Mouse (Mus musculus): Measurements from ENCODE around the gene Tspear.

Gene Tspear

GRCm38 (mm10) chr10:77882553-77882952 lies 196.2 kb downstream of the Tspear start:
- DNase-seq, result no peak

- no peak for DNase-seq
These were observed 199.8 kb downstream of the Tspear start for GRCm38 (mm10) chr10:77886007-77886747.

GRCm38 (mm10) chr10:77890987-77891565 lies 204.7 kb downstream of the Tspear start:
- peak; percentile 10 to 15 for DNase-seq

DNA sequence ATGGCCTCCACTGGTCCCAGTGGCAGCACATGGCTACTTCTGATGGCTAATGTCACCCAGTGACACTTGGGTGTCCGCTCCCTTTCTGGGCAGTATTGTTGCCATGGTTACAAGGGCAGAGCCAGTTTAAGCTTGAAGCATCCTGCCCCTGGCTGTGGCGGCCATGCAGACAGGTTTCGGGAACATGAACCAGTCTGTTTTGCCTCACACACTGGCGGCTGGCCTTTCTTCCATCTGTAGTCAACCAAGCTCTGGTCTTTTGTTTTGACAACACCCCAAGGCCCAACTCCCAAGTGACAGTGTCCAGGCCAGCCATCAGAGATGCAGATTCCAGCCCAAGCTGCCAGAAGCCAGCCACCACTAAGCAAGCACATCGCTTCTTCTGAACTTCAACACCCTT lies 209.2 kb downstream of the Tspear start:
- no peak for DNase-seq

DNA sequence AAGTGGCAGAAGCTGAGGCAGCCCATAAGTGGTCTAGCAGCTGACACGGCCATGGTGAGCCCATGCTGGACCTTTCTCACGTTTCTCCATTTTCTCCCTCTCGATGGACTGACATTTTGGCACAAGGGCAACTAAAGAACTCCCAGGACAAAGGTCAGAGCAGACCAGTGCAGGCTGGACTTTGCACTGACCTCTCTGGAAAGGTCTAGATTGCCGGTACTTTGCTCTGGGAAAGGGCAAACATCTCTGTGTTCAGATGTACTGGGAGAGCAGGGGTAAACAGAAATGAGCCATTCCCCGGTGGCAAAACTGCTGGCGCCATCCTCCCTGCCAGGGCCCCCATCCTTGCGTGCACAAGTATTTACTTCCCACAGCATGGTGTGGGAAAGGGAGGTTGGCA lies 213.8 kb downstream of the Tspear start:
- no peak for DNase-seq

DNA sequence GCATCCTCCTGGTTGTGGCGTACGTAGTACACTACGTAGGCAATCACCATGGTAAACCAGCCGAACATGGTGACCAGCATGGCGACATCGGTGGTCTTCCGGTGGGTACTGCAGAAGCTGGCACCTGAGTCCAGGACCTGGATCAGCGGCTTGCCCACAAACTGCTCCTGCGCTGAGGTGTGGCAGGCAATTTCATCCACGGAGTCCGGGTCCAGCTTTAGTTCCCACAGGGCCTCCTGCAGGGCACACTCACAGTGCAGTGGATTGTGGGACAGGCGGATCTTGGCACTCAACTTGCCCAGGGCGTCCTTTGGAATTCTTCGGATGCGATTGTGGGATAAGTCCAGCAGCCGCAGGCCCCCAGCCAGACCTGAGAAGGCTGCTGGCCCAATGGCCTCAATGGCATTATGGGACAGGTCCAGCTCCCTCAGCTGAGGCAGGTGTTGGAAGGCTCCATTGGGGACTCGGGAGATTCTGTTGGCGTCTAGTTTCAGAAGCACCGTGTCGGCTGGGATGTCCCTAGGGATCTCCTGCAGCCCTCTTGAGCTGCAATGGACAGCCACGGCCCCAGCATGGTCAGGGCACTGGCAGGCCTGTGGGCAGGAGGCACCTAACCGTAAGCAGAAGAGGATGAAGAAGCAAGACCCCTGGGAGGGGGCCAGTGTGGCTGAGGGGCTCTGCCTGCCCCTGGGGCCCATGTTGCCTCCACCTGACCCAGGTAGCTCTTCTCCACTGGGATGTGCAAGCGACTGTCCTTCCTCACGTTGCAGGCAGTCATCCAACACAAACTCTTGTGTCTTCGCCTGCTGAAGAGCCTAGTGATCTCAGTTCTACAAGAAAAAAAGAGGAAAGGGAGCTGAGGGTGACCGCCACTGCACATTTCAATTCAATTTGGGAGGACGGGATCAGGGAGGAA lies 214.8 kb downstream of the Tspear start:
- DNase-seq, result no peak

DNA sequence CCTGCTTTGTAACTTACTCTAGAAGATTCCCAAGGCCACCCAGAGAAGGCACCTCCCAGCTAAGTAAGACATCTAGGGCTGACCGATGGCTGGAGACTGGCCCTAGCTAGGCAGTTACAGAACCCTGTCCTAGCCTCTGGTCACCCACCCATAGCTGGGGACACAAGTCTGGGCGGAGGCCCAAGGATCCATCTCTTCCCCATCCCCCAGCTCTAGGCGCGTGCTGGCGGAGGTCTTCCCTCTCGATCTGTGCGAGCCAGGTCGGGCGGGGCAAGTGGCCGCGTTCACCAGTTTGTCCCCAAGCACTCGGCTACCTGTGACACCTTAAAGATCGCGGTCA lies 215.5 kb downstream of the Tspear start:
- no peak for DNase-seq

DNA sequence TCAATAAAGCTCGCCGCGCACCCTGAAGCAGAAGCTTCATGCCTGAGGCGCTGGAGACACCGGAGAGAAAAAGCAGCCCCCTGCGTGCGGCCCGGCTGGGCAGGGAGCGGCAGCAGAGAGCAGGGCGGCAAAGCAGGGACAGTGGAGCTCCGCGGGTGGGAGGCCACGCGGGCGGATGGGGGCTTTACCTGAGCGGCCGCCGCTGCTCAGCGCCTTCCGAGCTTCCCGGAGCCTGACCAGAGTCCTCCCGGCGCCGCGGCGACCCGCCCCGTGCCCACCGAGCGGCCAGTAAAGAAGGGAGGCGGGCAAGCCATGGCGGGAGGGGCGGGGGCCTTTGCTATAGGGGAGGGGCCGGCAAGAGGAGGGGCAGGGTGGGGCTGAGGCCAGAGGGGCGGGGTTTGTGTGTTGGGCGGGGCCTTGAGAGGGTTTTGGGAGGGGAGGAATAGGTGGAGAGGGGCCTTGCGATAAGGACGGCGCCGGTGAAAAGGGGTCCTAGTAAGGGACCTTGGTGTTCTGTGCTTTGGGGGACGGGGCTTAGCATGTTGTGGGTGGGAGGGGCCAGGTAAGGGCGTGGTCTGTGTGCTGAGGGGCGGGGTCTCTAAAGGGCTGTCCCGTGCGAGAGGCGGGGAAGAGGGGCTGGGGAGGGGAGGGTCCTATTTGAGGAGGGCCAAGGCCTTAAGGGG lies 216.0 kb downstream of the Tspear start, which contains the start of gene Lrrc3:
Gene Lrrc3 (minus strand): TSS at position 326 of the 683 bp plus-strand sequence.
- peak; percentile 20 to 33 for DNase-seq

GRCm38 (mm10) chr10:77902894-77903715 lies 216.7 kb downstream of the Tspear start:
- no peak for DNase-seq

GRCm38 (mm10) chr10:77912605-77913004 lies 226.2 kb downstream of the Tspear start:
- no peak for DNase-seq

DNA sequence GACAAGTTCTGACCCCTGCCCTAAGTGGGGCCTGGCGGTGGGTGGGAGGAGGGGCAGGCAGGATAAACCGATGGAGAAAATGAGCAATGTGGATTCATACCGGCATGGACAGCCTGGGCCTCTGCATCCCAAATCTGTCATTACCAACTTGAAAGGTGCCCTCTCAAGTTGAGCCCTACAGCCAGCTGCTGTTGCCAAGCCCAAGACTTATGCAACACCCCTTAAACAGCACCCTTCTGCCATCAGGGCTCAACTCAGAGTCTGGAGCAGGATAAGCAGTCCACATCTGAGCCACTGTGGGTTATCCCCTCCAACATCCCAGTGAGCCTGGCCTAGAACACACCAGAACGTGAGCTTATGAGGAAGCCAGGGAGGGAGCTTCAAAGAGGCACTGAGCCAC lies 226.9 kb downstream of the Tspear start:
- DNase-seq, result no peak

GRCm38 (mm10) chr10:77916636-77917335 lies 230.4 kb downstream of the Tspear start:
- peak; percentile 20 to 73 for DNase-seq

- no peak for DNase-seq
These were observed 234.6 kb downstream of the Tspear start for GRCm38 (mm10) chr10:77921009-77921408.

DNA sequence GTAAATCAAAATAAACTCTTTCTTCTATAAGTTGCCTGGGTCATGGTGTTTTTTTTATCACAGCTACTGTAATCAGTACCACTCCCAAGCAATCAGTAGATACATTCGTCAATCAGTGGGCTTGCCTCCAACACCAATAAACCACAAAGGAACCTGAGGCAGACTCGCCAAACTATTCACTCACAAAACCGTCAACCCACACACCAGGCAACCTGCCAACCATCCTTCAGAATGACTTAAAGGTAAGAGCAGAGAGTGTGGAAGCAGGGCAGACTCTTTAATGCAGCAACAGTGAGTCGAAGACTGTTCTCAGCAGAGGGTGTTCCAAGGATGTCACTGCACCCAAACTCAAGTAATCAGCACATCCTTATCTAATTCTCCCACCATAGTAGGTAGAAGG lies 236.3 kb downstream of the Tspear start:
- no peak for DNase-seq

DNA sequence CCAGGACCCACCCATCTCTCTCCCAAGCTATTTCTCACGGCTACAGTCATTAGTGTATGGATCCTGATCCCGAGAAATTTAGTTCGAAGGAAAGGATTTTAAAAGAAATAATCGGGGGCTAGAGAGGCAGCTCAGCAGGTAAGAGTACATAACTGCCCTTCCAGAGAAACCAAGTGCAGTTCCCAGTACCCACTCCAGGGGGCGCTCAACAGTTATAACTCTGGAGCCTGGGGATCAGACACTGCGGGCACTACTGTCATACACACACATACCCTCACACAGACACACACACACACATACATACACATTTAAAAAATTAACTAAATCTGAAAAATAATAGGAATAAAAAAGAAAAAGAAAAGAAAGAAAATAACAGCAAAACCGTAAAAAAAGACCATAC lies 239.8 kb downstream of the Tspear start:
- DNase-seq, result peak; percentile 48 to 79

DNA sequence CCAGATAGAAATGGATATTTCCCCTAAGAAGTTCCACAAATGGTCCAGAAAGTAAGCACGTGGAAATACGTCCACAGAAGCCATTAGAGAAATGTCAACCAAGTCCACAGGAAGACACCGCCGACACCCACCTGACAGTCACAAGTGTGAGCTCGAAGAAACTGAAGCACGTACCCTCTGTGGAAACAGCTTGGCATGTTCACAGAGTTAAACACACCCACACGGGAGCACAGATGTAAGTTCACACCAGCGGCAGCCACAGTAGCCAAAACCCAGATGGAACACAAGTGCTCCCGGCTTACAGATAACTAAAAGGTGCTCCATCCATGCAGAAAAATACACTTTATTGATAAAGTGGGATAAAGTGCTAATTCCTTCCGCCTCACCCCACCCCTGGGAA lies 241.0 kb downstream of the Tspear start:
- DNase-seq, result no peak
